Mouse (Mus musculus) natural killer cell, adult 2 months (primary cell): ENCODE results near the gene Mark1.

Experiments used
- DNase-seq, 2 experiments: peaks; one replicate each; pipeline ENCODE4 v3.0.0; 2022; ENCODE audit warnings: low spot score in 2 of 2

The Mark1 gene

GRCm38 (mm10) chr1:184853339-184853738 is 146.0 kb downstream of the Mark1 start:
- DNase-seq: peak; percentile 50 to 59

GRCm38 (mm10) chr1:184851741-184852618 is 147.4 kb downstream of the Mark1 start:
- DNase-seq: peak; percentile 66 to 68

GRCm38 (mm10) chr1:184851166-184851565 is 148.2 kb downstream of the Mark1 start:
- peak in 1 of 2 experiments; percentile 5 for DNase-seq

DNA sequence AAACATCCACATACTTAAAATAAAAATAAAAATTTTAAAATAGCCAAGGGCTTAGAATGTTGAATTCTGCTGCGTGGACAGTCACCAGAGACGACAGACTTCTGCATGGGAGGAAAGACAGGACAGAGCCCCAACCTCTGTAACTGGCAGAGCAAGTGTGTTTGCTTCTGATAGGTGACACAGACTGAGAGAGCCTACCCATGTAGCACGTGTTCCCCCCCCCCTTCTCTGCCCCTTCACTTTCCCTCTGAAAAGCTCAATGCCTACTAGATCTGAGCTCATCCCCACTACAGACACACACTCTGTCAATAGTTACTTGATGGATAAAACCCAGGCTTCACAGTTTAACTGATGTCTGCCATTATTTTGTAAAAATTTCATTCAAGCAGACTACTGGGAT is 152.4 kb downstream of the Mark1 start:
- no peak for DNase-seq
